ENCODE assay signal across 23 mouse cellular contexts in genomic region chr17:31226931-31227330, GRCm38 (mm10). TPM values are rescaled to one million over a fixed set of nuclear protein-coding genes. Genes with fewer than 3 reads are reported as not detected.
"Had no signal": no experiment of that assay in that cellular context is flagged by ENCODE, and none has a peak within 500 bp of the region (broad histone marks: within the 10 kb centered on the region; RNA-seq: fewer than 3 reads in every experiment).

No protein-coding gene starts in this region.

- DNase-seq: gastrocnemius, postnatal 14 days; gastrocnemius, postnatal 36 days; heart, adult 2 months; heart, postnatal 14 days; heart, postnatal 36 days; kidney, adult 18-20 months; kidney, adult 8-10 months; kidney, postnatal 10 days; kidney, postnatal 25 days; kidney, postnatal 4 days; liver had no signal

- ATAC-seq: hindbrain, embryonic 16.5 days; inflammation-experienced regulatory T-cells, adult 6 months; intestine, embryonic 15.5 days; intestine, postnatal 0 days had no signal

RNA-seq across cellular contexts. Expression of gene Ubash3a, which starts 19.3 kb away (rescaled TPM):
- total RNA-seq: gastrocnemius, adult 18-20 months; gastrocnemius, adult 8-10 months; gastrocnemius, postnatal 14 days; heart, postnatal 36 days; left cerebral cortex, adult 2 months; left cerebral cortex, postnatal 14 days; left cerebral cortex, postnatal 36 days had no signal

RNA-seq across cellular contexts. Expression of gene Tmprss3, which starts 28.2 kb away (rescaled TPM):
- total RNA-seq: gastrocnemius, adult 18-20 months; gastrocnemius, adult 8-10 months; gastrocnemius, postnatal 14 days; gastrocnemius, postnatal 36 days; heart, adult 2 months; heart, postnatal 14 days; heart, postnatal 36 days; layer of hippocampus, adult 2 months; layer of hippocampus, postnatal 10 days; layer of hippocampus, postnatal 25 days; left cerebral cortex, adult 2 months; left cerebral cortex, postnatal 36 days had no signal
